Mouse (Mus musculus) cortical plate, adult 2 months (tissue): ENCODE measurements around the gene Irs3.

Source experiments
- CTCF ChIP-seq: fragments of 200-500 bp; IDR thresholded peaks from 2 replicates; pipeline ENCODE4 v1.5.1; 2011; ENCODE audit warnings: mild to moderate bottlenecking, control low read depth, low read length; ENCODE audit not compliant: insufficient read depth; ENCODE audit errors: extremely low read depth
- POLR2A ChIP-seq: fragments of 200-500 bp; IDR thresholded peaks from 2 replicates; pipeline ENCODE4 v1.6.1; 2011; ENCODE audit warnings: mild to moderate bottlenecking, low read length, control low read depth; ENCODE audit not compliant: insufficient read depth; ENCODE audit errors: extremely low read depth

- no peak for TF ChIP-seq CTCF
- TF ChIP-seq POLR2A = no peak
Observed at GRCm38 (mm10) chr5:137631591-137631990, 13.9 kb downstream of the Irs3 start.
